Mouse (Mus musculus) heart, embryonic 16.5 days (tissue): Measurements from ENCODE around the gene Fam25c. TPM values are rescaled to one million over a fixed set of nuclear protein-coding genes. Genes with fewer than 3 reads are reported as not detected.
"Not testable (repeated sequence)": the region's sequence is repeated elsewhere in the genome, so short reads cannot be mapped to it uniquely, and the experiment has no call there.

ENCODE experiments used
- ATAC-seq: fragments of 200-750 bp; cut with Nextera tagmentation; replicated peaks from 2 replicates; pipeline ENCODE4 v1.8.0; 2017; ENCODE audit warnings: moderate number of reproducible peaks; ENCODE audit not compliant: insufficient read depth, low FRiP score; ENCODE audit errors: extremely low read depth
- H3K27ac ChIP-seq: fragments of 300-500 bp; sonication (generic); 2 replicates; pipeline ENCODE4 v1.5.1; 2014; ENCODE audit warnings: mild to moderate bottlenecking, low read length, control low read depth, moderate library complexity
- H3K27me3 ChIP-seq: fragments of 300-500 bp; sonication (generic); 2 replicates; pipeline ENCODE4 v1.6.1; 2014; ENCODE audit warnings: low read length, mixed read lengths; ENCODE audit not compliant: control insufficient read depth, insufficient read depth
- H3K36me3 ChIP-seq: fragments of 300-500 bp; sonication (generic); 2 replicates; pipeline ENCODE4 v1.6.1; 2014; ENCODE audit not compliant: control insufficient read depth, insufficient read depth
- H3K4me1 ChIP-seq: fragments of 300-500 bp; sonication (generic); 2 replicates; pipeline ENCODE4 v1.6.1; 2014; ENCODE audit warnings: low read length, mixed read lengths; ENCODE audit not compliant: control insufficient read depth, insufficient read depth
- H3K4me2 ChIP-seq: fragments of 300-500 bp; sonication (generic); 2 replicates; pipeline ENCODE4 v1.6.1; 2014; ENCODE audit warnings: low read depth, mild to moderate bottlenecking, control low read depth, low read length
- H3K4me3 ChIP-seq: fragments of 300-500 bp; sonication (generic); 2 replicates; pipeline ENCODE4 v1.5.1; 2014; ENCODE audit warnings: mild to moderate bottlenecking, control low read depth, low read length
- H3K9ac ChIP-seq: fragments of 300-500 bp; sonication (generic); 2 replicates; pipeline ENCODE4 v1.6.1; 2014; ENCODE audit warnings: low read length, control low read depth
- H3K9me3 ChIP-seq: fragments of 300-500 bp; sonication (generic); replicated peaks from 2 replicates; pipeline ENCODE4 v1.6.1; 2016; ENCODE audit warnings: low read length; ENCODE audit not compliant: control insufficient read depth
- WGBS: fragments of 180-500 bp; shearing (Covaris S2); extraction: QIAGEN DNeasy Blood & Tissue Kit; methylation state at CpG from one replicate; pipeline ENCODE4 v1.1.7; 2014; 5-methylcytosine and 5-hydroxymethylcytosine counted together
- polyA plus RNA-seq: library from polyadenylated mRNA; unstranded; fragments of >200 nt; fragmentation: Nextera tagmentation; extraction: Ambion mirVana; gene quantifications from 2 replicates; pipeline ENCODE4 v1.2.1, GENCODE M21; 2015

Fam25c gene
- polyA plus RNA-seq, 1 experiment from 2014 or later: not detected

DNA sequence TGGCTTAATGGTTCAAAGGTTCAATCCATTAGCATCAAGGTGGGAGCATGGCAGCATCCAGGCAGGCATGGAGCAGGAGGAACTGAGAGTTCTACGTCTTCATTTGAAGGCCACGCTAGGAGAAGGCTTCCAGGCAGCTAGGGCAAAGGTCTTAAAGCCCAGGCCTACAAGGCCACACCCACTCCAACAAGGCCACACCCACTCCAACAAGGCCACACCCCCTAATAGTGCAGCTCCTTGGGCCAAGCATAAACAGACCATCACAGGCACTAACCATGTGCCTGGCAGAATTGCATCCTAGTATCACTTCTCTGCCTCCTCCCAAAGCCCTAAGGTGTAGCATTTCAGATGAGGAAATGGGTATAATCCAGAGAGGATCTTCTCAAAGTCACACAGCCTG is 16.5 kb upstream of the Fam25c start:
- Histone ChIP-seq H3K36me3 (no peaks in the 10 kb centered on the region), H3K4me3 (no peak overlapping the region), H3K4me2 (no peak overlapping the region), H3K9ac (no peak overlapping the region), H3K27ac (no peak overlapping the region), H3K9me3 (no peaks in the 10 kb centered on the region), H3K4me1 (peaks cover 3% of the 10 kb centered on the region), H3K27me3 (no peaks in the 10 kb centered on the region)
- ATAC-seq: no peak
- WGBS: 82% methylated on average over 2 of the region's 2 CpGs

DNA sequence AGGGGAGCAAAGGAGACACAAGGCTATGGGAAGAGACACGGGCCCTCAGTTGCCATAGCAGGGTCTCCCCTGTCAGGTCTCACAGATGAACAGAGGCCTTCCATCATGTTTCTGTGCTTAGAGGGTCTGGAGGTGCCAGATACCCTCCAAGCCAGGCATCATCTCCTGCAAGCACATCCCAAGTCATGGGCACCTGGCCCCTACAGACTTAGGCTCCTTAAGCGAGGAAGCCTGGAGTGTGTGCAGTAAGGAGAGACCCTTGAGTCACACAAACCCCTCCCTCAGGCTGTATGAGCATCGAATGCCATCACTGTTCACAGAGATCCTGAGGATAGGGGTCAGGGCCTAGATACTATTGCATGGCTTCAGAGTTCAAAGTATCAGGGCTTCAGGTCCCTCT is 15.7 kb upstream of the Fam25c start:
- WGBS: 87% methylated on average over 3 of the region's 3 CpGs
- Histone ChIP-seq H3K27ac (no peak overlapping the region), H3K9ac (no peak overlapping the region), H3K9me3 (no peaks in the 10 kb centered on the region), H3K27me3 (no peaks in the 10 kb centered on the region), H3K36me3 (no peaks in the 10 kb centered on the region), H3K4me2 (no peak overlapping the region), H3K4me3 (no peak overlapping the region), H3K4me1 (peaks cover 3% of the 10 kb centered on the region)
- ATAC-seq: no peak

DNA sequence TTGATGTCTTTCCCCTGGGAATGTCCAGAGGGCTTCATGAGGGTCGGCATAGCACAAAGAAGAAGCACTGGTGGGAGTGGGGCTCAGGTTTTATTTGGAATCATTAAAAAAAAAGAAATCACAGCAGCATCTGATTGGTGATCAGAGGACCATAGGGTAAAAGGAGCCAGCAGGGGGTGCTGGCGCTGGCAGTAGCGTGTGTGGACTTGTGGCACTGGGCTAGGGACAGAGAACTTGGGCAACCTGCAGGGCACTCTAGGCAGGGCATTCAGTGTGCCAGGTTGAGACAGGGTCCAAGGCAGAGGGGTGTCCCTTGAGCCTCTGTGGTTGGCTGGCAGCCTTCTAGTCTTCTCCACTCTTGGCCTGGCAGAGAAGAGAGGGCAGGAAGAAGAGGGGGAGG is 15.0 kb upstream of the Fam25c start:
- WGBS: 69% methylated on average over 3 of the region's 3 CpGs
- Histone ChIP-seq H3K9ac (no peak overlapping the region), H3K27ac (no peak overlapping the region), H3K4me1 (peaks cover 3% of the 10 kb centered on the region), H3K9me3 (no peaks in the 10 kb centered on the region), H3K36me3 (no peaks in the 10 kb centered on the region), H3K4me3 (no peak overlapping the region), H3K4me2 (no peak overlapping the region), H3K27me3 (no peaks in the 10 kb centered on the region)
- no peak for ATAC-seq

DNA sequence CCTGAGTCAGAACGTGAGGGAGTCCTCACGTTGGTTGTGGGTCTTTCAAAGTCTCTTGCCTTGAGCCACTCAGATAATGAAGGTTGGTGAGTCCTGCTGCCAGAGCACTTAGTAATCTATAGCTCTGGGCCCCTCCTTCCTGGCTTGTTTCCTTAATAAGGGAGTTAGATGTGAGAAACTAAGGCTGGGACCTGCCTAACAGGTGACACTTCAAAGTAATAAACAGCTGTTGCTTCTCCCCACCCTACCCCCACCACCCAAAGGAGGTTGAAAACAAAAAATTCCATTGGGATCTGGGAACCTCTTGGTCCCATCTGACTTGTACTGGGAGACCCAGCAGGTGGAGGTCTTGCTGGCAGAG is 9.9 kb upstream of the Fam25c start:
- peaks cover 4% of the 10 kb centered on the region; the same call in 1 of the 2 replicates for H3K4me1 ChIP-seq
- no peaks in the 10 kb centered on the region for H3K9me3 ChIP-seq
- ATAC-seq: no peak
- no peak overlapping the region for H3K9ac ChIP-seq
- no peak overlapping the region for H3K4me2 ChIP-seq
- no peaks in the 10 kb centered on the region for H3K36me3 ChIP-seq
- no peak overlapping the region for H3K4me3 ChIP-seq
- 81% methylated on average over 2 of the region's 2 CpGs for WGBS
- H3K27ac ChIP-seq: no peak overlapping the region
- H3K27me3 ChIP-seq: no peaks in the 10 kb centered on the region

- H3K9ac ChIP-seq, H3K9me3 ChIP-seq, H3K27me3 ChIP-seq, H3K27ac ChIP-seq, ATAC-seq, H3K36me3 ChIP-seq, H3K4me1 ChIP-seq: not testable (repeated sequence)
- peak overlapping the region; percentile 96 for H3K4me2 ChIP-seq
- WGBS: 83% methylated on average over 15 of the region's 15 CpGs
- H3K4me3 ChIP-seq: peak overlapping the region; percentile 57; the same call in 1 of the 2 replicates
These were observed 9.3 kb upstream of the Fam25c start for GRCm38 (mm10) chr14:34364254-34365146.

- WGBS: 5% methylated on average over 32 of the region's 32 CpGs
- peak overlapping the region; percentile 96 for H3K4me2 ChIP-seq
- H3K4me3 ChIP-seq: peak overlapping the region; percentile 57
- peak; percentile 80; the same call in 1 of the 2 replicates for ATAC-seq
- no peaks in the 10 kb centered on the region for H3K36me3 ChIP-seq
- H3K9me3 ChIP-seq: no peaks in the 10 kb centered on the region
- H3K4me1 ChIP-seq: peaks cover 4% of the 10 kb centered on the region; the same call in 1 of the 2 replicates
- H3K9ac ChIP-seq: peak overlapping the region; percentile 69
- no peaks in the 10 kb centered on the region for H3K27me3 ChIP-seq
- H3K27ac ChIP-seq: no peak overlapping the region
These were observed 8.4 kb upstream of the Fam25c start for GRCm38 (mm10) chr14:34363490-34364253.

DNA sequence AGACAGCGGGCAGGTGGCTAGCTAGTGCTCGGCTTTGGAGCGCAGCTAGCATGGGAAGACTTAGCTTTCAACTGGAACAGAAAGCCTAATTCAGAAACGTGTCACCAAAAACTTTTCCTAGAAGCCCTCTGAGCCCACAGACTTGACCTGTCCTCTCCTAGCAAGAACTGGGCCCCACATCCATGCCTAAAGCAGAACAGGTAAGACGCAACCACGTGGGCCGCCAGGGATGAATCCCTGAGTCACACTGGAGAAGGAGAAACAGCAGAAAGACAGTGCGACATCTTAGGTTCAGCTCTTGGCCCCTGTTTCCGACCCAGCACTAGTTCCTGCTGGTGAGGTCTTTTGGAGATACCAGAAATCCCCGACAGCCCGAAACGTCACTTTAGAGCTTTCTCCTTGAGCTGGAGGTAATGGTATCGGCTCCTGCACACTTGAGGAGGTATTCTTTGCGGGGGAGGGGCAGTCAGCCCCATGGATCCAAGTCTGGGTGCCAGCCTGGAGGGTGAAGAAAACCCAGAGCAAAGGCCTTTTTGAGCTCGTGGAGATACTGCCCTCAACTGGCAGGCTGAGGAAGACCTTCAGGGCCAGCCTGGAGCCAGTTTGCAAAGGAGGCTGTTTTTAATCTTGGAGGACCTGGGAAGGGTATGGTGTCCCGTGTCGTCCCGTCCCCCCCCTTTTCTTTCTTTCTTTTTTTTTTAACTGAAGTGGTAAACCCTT is 7.7 kb upstream of the Fam25c start:
- H3K36me3 ChIP-seq: no peaks in the 10 kb centered on the region
- H3K9me3 ChIP-seq: no peaks in the 10 kb centered on the region
- peak overlapping the region; percentile 69; the same call in 1 of the 2 replicates for H3K9ac ChIP-seq
- H3K4me2 ChIP-seq: peak overlapping the region; percentile 96
- ATAC-seq: no peak; the same call in 1 of the 2 replicates
- peaks cover 4% of the 10 kb centered on the region; the same call in 1 of the 2 replicates for H3K4me1 ChIP-seq
- peak overlapping the region; percentile 57 for H3K4me3 ChIP-seq
- WGBS: 30% methylated on average over 18 of the region's 18 CpGs
- no peak overlapping the region for H3K27ac ChIP-seq
- no peaks in the 10 kb centered on the region for H3K27me3 ChIP-seq

DNA sequence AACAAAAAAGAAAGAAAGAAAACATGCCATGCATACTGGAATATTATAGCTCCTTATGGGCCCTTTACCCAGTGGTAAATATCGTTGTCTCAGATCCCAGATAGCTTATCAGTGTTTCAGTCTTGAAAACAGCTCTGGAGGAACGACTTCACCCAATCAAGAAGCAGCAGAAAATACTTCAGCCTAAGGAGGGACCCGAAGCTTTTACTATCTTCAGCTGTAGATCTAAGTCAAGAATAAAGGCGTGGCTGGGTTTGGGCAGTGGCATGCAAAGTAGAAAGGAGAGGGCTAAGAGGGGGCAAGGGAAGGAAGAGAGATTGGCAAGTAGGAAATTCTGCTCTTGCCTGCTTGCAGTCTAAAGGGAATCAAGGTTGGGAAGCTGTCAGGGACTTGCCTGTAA is 6.9 kb upstream of the Fam25c start:
- Histone ChIP-seq H3K4me1 (peaks cover 4% of the 10 kb centered on the region; the same call in 1 of the 2 replicates), H3K4me2 (no peak overlapping the region), H3K9me3 (no peaks in the 10 kb centered on the region), H3K27me3 (no peaks in the 10 kb centered on the region), H3K9ac (no peak overlapping the region), H3K4me3 (no peak overlapping the region), H3K27ac (no peak overlapping the region), H3K36me3 (no peaks in the 10 kb centered on the region)
- ATAC-seq: no peak
- WGBS: 49% methylated on average over 4 of the region's 4 CpGs
